Mouse (Mus musculus): ENCODE measurements at regions not wholly inside any gene's neighbourhood (a gene's known extent, or its start where the extent isn't known, plus 50 kb on each side); places are given as distances from the start of the nearest gene placed in this dataset.

DNA sequence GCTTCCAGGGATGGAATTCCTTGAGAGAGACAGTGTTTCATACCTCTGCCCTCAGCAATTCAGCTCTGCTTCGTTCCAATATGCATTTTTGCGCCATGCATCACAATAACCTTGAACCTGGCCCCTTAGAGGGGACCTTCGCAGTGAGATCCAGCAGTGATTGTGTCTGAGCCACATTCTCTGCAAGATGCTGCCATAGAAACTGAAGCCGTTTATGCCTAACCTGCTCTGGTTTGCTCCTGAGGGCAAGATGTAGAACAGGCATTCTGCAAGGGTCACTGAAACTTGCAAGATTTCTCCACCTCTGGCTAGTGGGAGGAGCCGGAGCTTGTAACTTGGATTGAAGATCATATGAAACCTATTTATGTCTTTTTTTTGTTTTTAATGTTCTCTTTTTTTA, 78.4 kb upstream of the Tsc22d2 start:
- TF ChIP-seq CTCF (IDR thresholded peaks at IDR 0.05; ENCODE audit: borderline replicate concordance, insufficient read depth, low read length) (no peak), POLR2A (IDR thresholded peaks at IDR 0.05; ENCODE audit: low read depth, low read length) (no peak)
